Mouse (Mus musculus): ENCODE data around the gene Hnrnpa3. TPM values are rescaled to one million over a fixed set of nuclear protein-coding genes. Genes with fewer than 3 reads are reported as not detected.
A peak's percentile ranks its signal among the peaks of the same experiment; 100 is the strongest.

The Hnrnpa3 gene
- polyA plus RNA-seq, 1 experiment from 2014 or later: 209 TPM

- H3K9me3 ChIP-seq: no peaks in the 10 kb centered on the region
- H3K36me3 ChIP-seq: peaks cover 20% of the 10 kb centered on the region
- H3K27me3 ChIP-seq (ENCODE audit: insufficient read depth, poor library complexity, severe bottlenecking): no peaks in the 10 kb centered on the region
- H3K4me3 ChIP-seq: no peak overlapping the region
- no peak for DNase-seq (ENCODE audit: low spot score)
- no peaks in the 10 kb centered on the region for H3K4me1 ChIP-seq
- 39% methylated on average over 14 of the region's 14 CpGs for WGBS
- no peak overlapping the region for H3K27ac ChIP-seq
Measured at GRCm38 (mm10) chr2:75669491-75670445, 10.7 kb downstream of the Hnrnpa3 start.

DNA sequence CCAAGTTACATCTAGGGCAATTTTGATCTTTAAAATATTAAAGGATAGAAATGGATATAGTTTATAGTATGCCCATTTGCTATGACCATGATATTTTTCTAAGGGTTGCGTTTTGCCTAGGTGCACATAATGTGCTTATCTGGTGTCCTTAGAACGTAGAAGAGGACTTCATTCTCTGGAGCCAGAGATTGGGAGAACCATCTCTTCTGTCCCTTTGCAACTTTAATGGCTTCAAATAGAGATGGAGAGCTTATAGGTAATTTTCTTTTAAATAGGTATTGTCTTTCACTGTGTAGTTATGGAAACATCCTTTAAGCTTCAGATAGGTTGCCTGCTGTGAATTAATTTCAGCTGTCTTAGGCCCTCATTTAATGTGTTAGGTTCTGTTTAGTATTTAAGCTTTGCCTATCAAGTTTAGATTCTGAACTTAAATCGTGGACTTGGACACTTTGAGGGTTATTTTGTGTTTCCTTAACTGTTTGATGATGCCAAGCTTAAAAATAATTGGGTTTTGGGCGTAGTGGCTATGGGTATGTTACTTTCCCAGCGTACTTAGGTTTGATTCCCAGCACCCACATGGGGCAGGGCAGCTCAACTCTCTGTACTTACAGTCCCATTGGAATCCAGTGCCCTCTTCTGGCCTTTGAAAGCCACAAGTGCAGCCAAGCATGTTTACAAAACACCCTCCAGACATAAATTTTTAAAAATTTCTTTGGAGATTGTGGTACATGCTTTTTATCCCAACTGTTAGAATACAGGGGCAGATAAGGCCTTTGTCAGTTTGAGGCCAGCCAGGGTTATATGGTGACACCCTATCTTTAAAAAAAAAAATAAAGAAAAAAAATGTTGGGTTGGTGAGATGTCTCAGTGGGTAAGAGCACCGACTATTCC, 11.6 kb downstream of the Hnrnpa3 start:
- DNase-seq (ENCODE audit: low spot score): no peak
- no peak overlapping the region for H3K27ac ChIP-seq
- H3K9me3 ChIP-seq: no peaks in the 10 kb centered on the region
- H3K4me1 ChIP-seq: no peaks in the 10 kb centered on the region
- peaks cover 22% of the 10 kb centered on the region for H3K36me3 ChIP-seq
- no peak overlapping the region for H3K4me3 ChIP-seq
- H3K27me3 ChIP-seq (ENCODE audit: insufficient read depth, poor library complexity, severe bottlenecking): no peaks in the 10 kb centered on the region
- 77% methylated on average over 6 of the region's 6 CpGs for WGBS

- 79% methylated on average over 2 of the region's 2 CpGs for WGBS
- Histone ChIP-seq H3K9me3 (no peaks in the 10 kb centered on the region), H3K4me1 (no peaks in the 10 kb centered on the region), H3K27me3 (ENCODE audit: insufficient read depth, poor library complexity, severe bottlenecking) (no peaks in the 10 kb centered on the region), H3K4me3 (no peak overlapping the region), H3K27ac (no peak overlapping the region), H3K36me3 (peaks cover 28% of the 10 kb centered on the region)
- no peak for DNase-seq (ENCODE audit: low spot score)
Measured at GRCm38 (mm10) chr2:75671337-75671660, 12.2 kb downstream of the Hnrnpa3 start.

GRCm38 (mm10) chr2:75672561-75672960, 13.5 kb downstream of the Hnrnpa3 start:
- H3K27me3 ChIP-seq (ENCODE audit: insufficient read depth, poor library complexity, severe bottlenecking): no peaks in the 10 kb centered on the region
- no peaks in the 10 kb centered on the region for H3K9me3 ChIP-seq
- H3K36me3 ChIP-seq: peaks cover 41% of the 10 kb centered on the region
- H3K4me3 ChIP-seq: no peak overlapping the region
- DNase-seq (ENCODE audit: low spot score): no peak
- 0 out of 2 replicates have a peak, but pooled peaks cover 2% of the 10 kb centered on the region for H3K4me1 ChIP-seq
- no peak overlapping the region for H3K27ac ChIP-seq
- 68% methylated on average over 3 of the region's 3 CpGs for WGBS

DNA sequence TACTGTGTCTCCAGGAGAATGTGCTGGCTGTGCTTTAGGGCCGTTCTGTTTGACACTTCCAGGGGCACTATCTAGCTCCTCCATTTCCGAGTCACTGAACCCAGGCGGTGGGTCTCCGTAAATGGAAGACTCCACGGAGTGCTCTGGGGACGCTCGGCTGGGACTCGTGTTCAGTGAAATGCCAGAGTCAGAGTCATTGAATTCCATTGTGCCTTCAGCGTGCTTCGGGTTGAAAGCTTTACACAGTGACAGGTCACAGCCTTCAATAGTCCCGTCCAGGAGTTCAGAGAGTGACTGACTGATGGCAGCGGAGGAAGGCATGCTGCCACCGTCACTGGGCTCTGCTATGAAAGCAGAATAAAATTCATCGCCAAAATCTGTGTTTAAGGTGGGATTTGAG, 17.5 kb downstream of the Hnrnpa3 start:
- peak overlapping the region; percentile 42; the same call in 1 of the 2 replicates for H3K27ac ChIP-seq
- H3K9me3 ChIP-seq: no peaks in the 10 kb centered on the region
- H3K36me3 ChIP-seq: peaks cover 53% of the 10 kb centered on the region
- H3K4me1 ChIP-seq: peaks cover 12% of the 10 kb centered on the region
- no peaks in the 10 kb centered on the region for H3K27me3 ChIP-seq (ENCODE audit: insufficient read depth, poor library complexity, severe bottlenecking)
- WGBS: 60% methylated on average over 14 of the region's 14 CpGs
- no peak overlapping the region for H3K4me3 ChIP-seq
- DNase-seq (ENCODE audit: low spot score): no peak

GRCm38 (mm10) chr2:75679947-75680346, 20.9 kb downstream of the Hnrnpa3 start:
- no peak overlapping the region for H3K27ac ChIP-seq
- peak; percentile 51 for DNase-seq (ENCODE audit: low spot score)
- peaks cover 29% of the 10 kb centered on the region for H3K4me1 ChIP-seq
- no peak overlapping the region for H3K4me3 ChIP-seq
- H3K27me3 ChIP-seq (ENCODE audit: insufficient read depth, poor library complexity, severe bottlenecking): no peaks in the 10 kb centered on the region
- H3K36me3 ChIP-seq: peaks cover 37% of the 10 kb centered on the region
- 94% methylated on average over 8 of the region's 8 CpGs for WGBS
- H3K9me3 ChIP-seq: no peaks in the 10 kb centered on the region

GRCm38 (mm10) chr2:75681439-75681838, 22.4 kb downstream of the Hnrnpa3 start:
- peak; percentile 82 for DNase-seq (ENCODE audit: low spot score)
- peak overlapping the region; percentile 78 for H3K27ac ChIP-seq
- 34% methylated on average over 7 of the region's 7 CpGs for WGBS

GRCm38 (mm10) chr2:75682978-75683709, 24.1 kb downstream of the Hnrnpa3 start:
- peak; percentile 74 for DNase-seq (ENCODE audit: low spot score)
- H3K27me3 ChIP-seq (ENCODE audit: insufficient read depth, poor library complexity, severe bottlenecking): no peaks in the 10 kb centered on the region
- H3K36me3 ChIP-seq: peaks cover 12% of the 10 kb centered on the region
- no peak overlapping the region for H3K4me3 ChIP-seq
- H3K27ac ChIP-seq: peak overlapping the region; percentile 84
- H3K4me1 ChIP-seq: peaks cover 56% of the 10 kb centered on the region
- 70% methylated on average over 15 of the region's 15 CpGs for WGBS
- H3K9me3 ChIP-seq: no peaks in the 10 kb centered on the region

More at GRCm38 (mm10) chr2:75681439-75681838, 22.4 kb downstream of the Hnrnpa3 start:
- no peaks in the 10 kb centered on the region for H3K27me3 ChIP-seq (ENCODE audit: insufficient read depth, poor library complexity, severe bottlenecking)
- no peaks in the 10 kb centered on the region for H3K9me3 ChIP-seq
- peaks cover 24% of the 10 kb centered on the region for H3K36me3 ChIP-seq
- H3K4me1 ChIP-seq: peaks cover 42% of the 10 kb centered on the region
- H3K4me3 ChIP-seq: peak overlapping the region; percentile 16; the same call in 1 of the 2 replicates

GRCm38 (mm10) chr2:75684526-75684925, 25.5 kb downstream of the Hnrnpa3 start:
- peak; percentile 1 for DNase-seq (ENCODE audit: low spot score)
- Histone ChIP-seq H3K9me3 (no peaks in the 10 kb centered on the region), H3K27me3 (ENCODE audit: insufficient read depth, poor library complexity, severe bottlenecking) (no peaks in the 10 kb centered on the region), H3K36me3 (peaks cover 6% of the 10 kb centered on the region; the same call in 1 of the 2 replicates), H3K4me1 (peaks cover 70% of the 10 kb centered on the region), H3K4me3 (no peak overlapping the region), H3K27ac (no peak overlapping the region)
- WGBS: 90% methylated on average over 3 of the region's 3 CpGs

DNA sequence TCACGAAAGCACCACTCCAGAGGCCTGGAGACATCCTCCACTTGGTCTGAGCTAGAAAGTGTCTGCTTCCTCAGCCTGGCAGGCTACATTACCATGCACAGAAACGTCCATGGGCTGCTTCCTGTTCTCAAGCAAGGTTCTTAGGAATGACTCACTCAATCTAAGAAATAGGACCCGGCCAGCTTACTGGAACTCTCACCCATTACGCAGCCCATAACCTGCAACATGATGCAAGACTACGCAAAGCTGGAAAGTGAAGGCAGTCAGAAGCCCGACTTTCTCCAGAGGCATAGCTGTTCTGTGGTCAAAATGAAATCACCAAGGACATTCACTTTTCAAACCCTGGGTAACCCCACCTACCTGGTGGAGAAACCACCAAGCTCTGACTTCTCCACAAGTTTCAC, 26.4 kb downstream of the Hnrnpa3 start:
- peak overlapping the region; percentile 32; the same call in 1 of the 2 replicates for H3K27ac ChIP-seq
- H3K9me3 ChIP-seq: no peaks in the 10 kb centered on the region
- WGBS: 76% methylated on average over 6 of the region's 6 CpGs
- H3K27me3 ChIP-seq (ENCODE audit: insufficient read depth, poor library complexity, severe bottlenecking): no peaks in the 10 kb centered on the region
- peaks cover 76% of the 10 kb centered on the region for H3K4me1 ChIP-seq
- H3K4me3 ChIP-seq: no peak overlapping the region
- DNase-seq (ENCODE audit: low spot score): peak; percentile 67
- peaks cover 6% of the 10 kb centered on the region; the same call in 1 of the 2 replicates for H3K36me3 ChIP-seq

DNA sequence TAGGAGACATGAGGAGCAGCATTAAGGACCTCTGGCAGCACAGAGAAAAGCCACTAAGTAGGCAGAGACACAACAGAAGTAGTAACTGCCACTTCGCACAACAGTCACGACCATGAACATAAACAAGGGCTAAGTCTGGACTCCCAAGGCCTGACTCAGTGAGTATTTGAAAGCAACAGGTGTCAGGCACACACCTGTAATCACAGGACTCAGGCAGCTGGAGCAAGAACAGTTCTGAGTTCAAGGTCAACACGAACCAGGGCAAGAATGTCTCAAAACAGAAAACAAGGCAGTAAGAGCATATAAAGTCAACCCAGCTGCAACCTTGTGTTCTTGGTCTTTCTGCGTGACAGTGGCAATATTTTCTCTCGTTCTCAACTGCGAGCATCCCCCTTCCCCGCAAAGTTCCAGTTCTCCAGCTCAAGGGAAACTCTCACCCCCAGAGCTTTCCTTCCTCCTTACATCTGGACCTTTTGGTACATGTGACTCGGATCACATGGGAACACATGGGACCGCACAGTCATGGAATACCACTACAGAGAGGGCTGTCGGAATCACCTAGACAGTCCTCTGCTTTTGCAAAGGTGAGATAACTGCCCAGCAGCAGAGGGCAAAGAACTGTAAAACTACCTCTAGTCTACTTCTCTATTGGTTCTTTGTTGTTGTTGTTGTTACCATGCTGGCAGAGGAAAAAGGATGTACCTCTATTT, 28.1 kb downstream of the Hnrnpa3 start:
- Histone ChIP-seq H3K27me3 (ENCODE audit: insufficient read depth, poor library complexity, severe bottlenecking) (no peaks in the 10 kb centered on the region), H3K4me3 (no peak overlapping the region), H3K36me3 (0 out of 2 replicates have a peak, but pooled peaks cover 3% of the 10 kb centered on the region), H3K27ac (peak overlapping the region; percentile 16; the same call in 1 of the 2 replicates), H3K4me1 (peaks cover 76% of the 10 kb centered on the region), H3K9me3 (no peaks in the 10 kb centered on the region)
- WGBS: 87% methylated on average over 10 of the region's 10 CpGs
- peak; percentile 59 for DNase-seq (ENCODE audit: low spot score)

GRCm38 (mm10) chr2:75688901-75689300, 29.8 kb downstream of the Hnrnpa3 start:
- Histone ChIP-seq H3K4me1 (peaks cover 83% of the 10 kb centered on the region), H3K36me3 (0 out of 2 replicates have a peak, but pooled peaks cover 3% of the 10 kb centered on the region), H3K9me3 (no peaks in the 10 kb centered on the region), H3K27me3 (ENCODE audit: insufficient read depth, poor library complexity, severe bottlenecking) (no peaks in the 10 kb centered on the region), H3K27ac (no peak overlapping the region), H3K4me3 (no peak overlapping the region)
- WGBS: 81% methylated on average over 1 of the region's 1 CpGs
- DNase-seq (ENCODE audit: low spot score): peak; percentile 53
